Mouse (Mus musculus) MN1 (cell line): Measurements from ENCODE around the gene Esd.

ENCODE experiments used
- DNase-seq: peaks from one replicate; pipeline ENCODE4 v3.0.0-alpha.2; 2016; ENCODE audit warnings: low spot score

Gene Esd

GRCm38 (mm10) chr14:74732079-74732783 is at the start of gene Esd:
Esd (plus strand) TSS chr14:74732297.
- peak; percentile 90 for DNase-seq

GRCm38 (mm10) chr14:74684298-74684978 is 47.7 kb upstream of the Esd start:
- no peak for DNase-seq

GRCm38 (mm10) chr14:74691963-74692362 is 40.1 kb upstream of the Esd start:
- no peak for DNase-seq

- no peak for DNase-seq
Measured at GRCm38 (mm10) chr14:74696766-74697165, 35.3 kb upstream of the Esd start.

GRCm38 (mm10) chr14:74697432-74697831 is 34.7 kb upstream of the Esd start:
- DNase-seq, result no peak

- DNase-seq, result no peak
Measured at GRCm38 (mm10) chr14:74699241-74699640, 32.9 kb upstream of the Esd start.

GRCm38 (mm10) chr14:74703930-74704329 is 28.2 kb upstream of the Esd start:
- no peak for DNase-seq

- no peak for DNase-seq
Measured at GRCm38 (mm10) chr14:74709054-74709453, 23.0 kb upstream of the Esd start.

GRCm38 (mm10) chr14:74723541-74723940 is 8.6 kb upstream of the Esd start:
- DNase-seq, result no peak

- DNase-seq, result no peak
Measured at GRCm38 (mm10) chr14:74731221-74732078, 647 bp upstream of the Esd start.

GRCm38 (mm10) chr14:74733397-74733796 is 1.3 kb downstream of the Esd start:
- no peak for DNase-seq

GRCm38 (mm10) chr14:74735471-74735870 is 3.4 kb downstream of the Esd start:
- DNase-seq, result no peak

- no peak for DNase-seq
Measured at GRCm38 (mm10) chr14:74736850-74737249, 4.8 kb downstream of the Esd start.

GRCm38 (mm10) chr14:74764191-74764918 is 32.3 kb downstream of the Esd start:
- DNase-seq, result peak; percentile 19

- no peak for DNase-seq
Measured at GRCm38 (mm10) chr14:74767892-74768291, 35.8 kb downstream of the Esd start.

GRCm38 (mm10) chr14:74774046-74774619 is 42.0 kb downstream of the Esd start:
- no peak for DNase-seq

GRCm38 (mm10) chr14:74784243-74784934 is 52.3 kb downstream of the Esd start:
- no peak for DNase-seq

- DNase-seq, result no peak
Measured at GRCm38 (mm10) chr14:74787717-74788116, 55.6 kb downstream of the Esd start.

- DNase-seq, result no peak
Measured at GRCm38 (mm10) chr14:74788766-74789165, 56.7 kb downstream of the Esd start.

- DNase-seq, result no peak
Measured at GRCm38 (mm10) chr14:74790535-74790934, 58.4 kb downstream of the Esd start.

- no peak for DNase-seq
Measured at GRCm38 (mm10) chr14:74792793-74793192, 60.7 kb downstream of the Esd start.
